Comparison of ENCODE assay signal across 15 mouse cellular contexts in the genomic region with DNA sequence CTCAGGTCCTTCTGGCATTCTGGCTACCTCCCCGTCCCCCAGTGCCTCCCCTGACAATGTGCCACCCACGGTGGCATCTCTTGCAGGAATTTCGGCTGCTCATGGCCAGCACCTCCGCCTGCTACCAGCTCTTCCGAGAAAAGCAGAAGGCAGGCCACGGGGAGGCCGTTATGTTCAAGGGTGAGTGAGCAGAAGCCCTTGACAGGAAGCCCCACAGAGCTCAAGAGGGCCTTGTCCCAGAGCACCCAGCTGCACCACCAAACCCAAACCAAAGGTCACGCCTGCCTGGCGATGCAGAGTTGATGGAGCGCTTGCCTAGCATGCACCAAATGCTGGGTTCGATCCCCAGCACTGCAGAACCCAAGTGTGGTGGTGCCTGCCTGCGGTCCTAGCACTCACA. TPM values are rescaled to one million over a fixed set of nuclear protein-coding genes. Genes with fewer than 3 reads are reported as not detected.
A peak's percentile ranks its signal among the peaks of the same experiment; 100 is the strongest.
DNase-seq lines count a peak whose midpoint lies in the region; ATAC-seq and TF ChIP-seq lines count a peak whose summit lies in the region.
"Had no signal": no experiment of that assay in that cellular context is flagged by ENCODE, and none has a peak within 500 bp of the region (broad histone marks: within the 10 kb centered on the region; RNA-seq: fewer than 3 reads in every experiment).

No protein-coding gene starts in this region.

- TF ChIP-seq CTCF in forebrain, postnatal 0 days (IDR thresholded peaks at IDR 0.05; ENCODE audit: low read depth): no peak

- peak; percentile 50 for DNase-seq in CD4-positive, CD25-positive, alpha-beta regulatory T cell, adult 2 months (ENCODE audit: low read depth, low spot score)
- peak; percentile 54 for DNase-seq in 3134 (ENCODE audit: extremely low read depth, insufficient read length, low spot score)
- peak; percentile 85 for DNase-seq in spleen, postnatal 36 days (ENCODE audit: low spot score in 2 of 2)
- DNase-seq in layer of hippocampus, postnatal 10 days (ENCODE audit: low spot score in 2 of 2): no peak
- no peak for DNase-seq in forebrain, postnatal 0 days
- DNase-seq: cerebellum, postnatal 14 days; kidney, adult 9 months; left cerebral cortex, postnatal 4 days; lung, adult 2 months had no signal

- no peaks in the 10 kb centered on the region for H3K79me2 ChIP-seq in macrophage (ENCODE audit: inconsistent target)

- H3K9me3 ChIP-seq in forebrain, postnatal 0 days (ENCODE audit: low read length): no peaks in the 10 kb centered on the region

- H3K9ac ChIP-seq in forebrain, postnatal 0 days: no peak overlapping the region
- H3K9ac ChIP-seq: heart, embryonic 13.5 days; hindbrain, embryonic 14.5 days had no signal

- no peaks in the 10 kb centered on the region for H3K36me3 ChIP-seq in macrophage (ENCODE audit: inconsistent target)
- H3K36me3 ChIP-seq in forebrain, postnatal 0 days (ENCODE audit: insufficient read depth): no peaks in the 10 kb centered on the region
- H3K36me3 ChIP-seq: heart, embryonic 13.5 days had no signal

- H3K4me1 ChIP-seq in forebrain, postnatal 0 days (ENCODE audit: insufficient read depth): no peaks in the 10 kb centered on the region

- H3K4me2 ChIP-seq in forebrain, postnatal 0 days (ENCODE audit: low read depth): no peak overlapping the region
- H3K4me2 ChIP-seq: heart, embryonic 13.5 days; hindbrain, embryonic 14.5 days had no signal

- H3K4me3 ChIP-seq in macrophage (ENCODE audit: inconsistent target): no peak overlapping the region
- no peak overlapping the region for H3K4me3 ChIP-seq in forebrain, postnatal 0 days (ENCODE audit: low read depth, low read length)
- H3K4me3 ChIP-seq: heart, embryonic 13.5 days had no signal

- no peaks in the 10 kb centered on the region for H3K27me3 ChIP-seq in forebrain, postnatal 0 days (ENCODE audit: insufficient read depth, low read length)
- H3K27me3 ChIP-seq: heart, embryonic 13.5 days had no signal

- ATAC-seq in CD4-positive, CD25-positive, alpha-beta regulatory T cell, adult 4 months: no peak
- no peak for ATAC-seq in activated CD4-positive, CD25-positive, alpha-beta regulatory T cell, adult 4 months
- no peak for ATAC-seq in forebrain, postnatal 0 days
- ATAC-seq: forebrain, embryonic 14.5 days had no signal

- peak overlapping the region; percentile 89 for H3K27ac ChIP-seq in macrophage
- no peak overlapping the region for H3K27ac ChIP-seq in forebrain, postnatal 0 days (ENCODE audit: low read depth, low read length)
- H3K27ac ChIP-seq: heart, embryonic 13.5 days; hindbrain, embryonic 14.5 days had no signal

- WGBS in macrophage (ENCODE audit: missing documents): 50% methylated on average over 12 of the region's 12 CpGs
- 88% methylated on average over 12 of the region's 12 CpGs for WGBS in forebrain, postnatal 0 days

RNA-seq across cellular contexts. Expression of gene Sdhb, which starts 16.6 kb away (rescaled TPM):
- polyA plus RNA-seq in CD4-positive, CD25-positive, alpha-beta regulatory T cell, adult 4 months (2017; shearing (Covaris generic)): 100 to 1,000 TPM; 250 to 293 TPM
- total RNA-seq in macrophage (2018; cell fraction: chromatin; rRNA removed): 100 to 1,000 TPM in 4 of 26 experiments, 10 to 100 TPM in 22; 15.8 to 124 (median 61.4) TPM
- total RNA-seq in macrophage (2018; cell fraction: cytosol; rRNA removed): 100 to 1,000 TPM; 119 to 291 (median 183) TPM
- 100 to 1,000 TPM in 4 of 26 experiments, 10 to 100 TPM in 22; 28.6 to 130 (median 74.8) TPM for total RNA-seq in macrophage (2018; cell fraction: nucleus; rRNA removed)
- polyA plus RNA-seq in macrophage (2018): 115 to 183 TPM (median 157 TPM) in 3 replicates
- polyA plus RNA-seq in activated CD4-positive, CD25-positive, alpha-beta regulatory T cell, adult 4 months (2017; shearing (Covaris generic)): 100 to 1,000 TPM; 318 to 321 TPM
- 100 to 1,000 TPM; 202 to 204 TPM for total RNA-seq in layer of hippocampus, postnatal 10 days (2021)
- 254 and 308 TPM in 2 replicates for total RNA-seq in forebrain, postnatal 0 days (2014; rRNA removed)
- polyA plus RNA-seq in forebrain, postnatal 0 days (2015; fragmentation: Nextera tagmentation; extraction: Ambion mirVana): 564 and 623 TPM in 2 replicates

RNA-seq across cellular contexts. Expression of gene Padi2, which starts 38.2 kb away (rescaled TPM):
- 10 to 100 TPM; 11.4 to 13.8 TPM for polyA plus RNA-seq in CD4-positive, CD25-positive, alpha-beta regulatory T cell, adult 4 months (2017; shearing (Covaris generic))
- total RNA-seq in macrophage (2018; cell fraction: chromatin; rRNA removed): 1 to 10 TPM in 12 of 26 experiments, under 1 TPM in 11, not detected in 3; 0.20 to 5.4 (median 1.2) TPM
- 1 to 10 TPM in 24 of 26 experiments, under 1 TPM in 2; 0.76 to 8.7 (median 3.5) TPM for total RNA-seq in macrophage (2018; cell fraction: cytosol; rRNA removed)
- total RNA-seq in macrophage (2018; cell fraction: nucleus; rRNA removed): 1 to 10 TPM in 19 of 26 experiments, under 1 TPM in 7; 0.47 to 6.7 (median 1.9) TPM
- polyA plus RNA-seq in macrophage (2018): 5.2 to 6.9 TPM (median 5.6 TPM) in 3 replicates
- 1 to 10 TPM; 9.5 to 9.7 TPM for polyA plus RNA-seq in activated CD4-positive, CD25-positive, alpha-beta regulatory T cell, adult 4 months (2017; shearing (Covaris generic))
- total RNA-seq in layer of hippocampus, postnatal 10 days (2021): 1 to 10 TPM; 8.0 to 9.6 TPM
- 1.1 and 1.8 TPM in 2 replicates for total RNA-seq in forebrain, postnatal 0 days (2014; rRNA removed)
- 1.2 and 1.3 TPM in 2 replicates for polyA plus RNA-seq in forebrain, postnatal 0 days (2015; fragmentation: Nextera tagmentation; extraction: Ambion mirVana)

RNA-seq across cellular contexts. Expression of gene Atp13a2, which starts 42.3 kb away (rescaled TPM):
- polyA plus RNA-seq in CD4-positive, CD25-positive, alpha-beta regulatory T cell, adult 4 months (2017; shearing (Covaris generic)): 1 to 10 TPM; 4.0 to 5.9 TPM
- total RNA-seq in macrophage (2018; cell fraction: chromatin; rRNA removed): 1,000 to 10,000 TPM in 2 of 26 experiments, 100 to 1,000 TPM in 22, 10 to 100 TPM in 2; 80.1 to 1,178 (median 596) TPM
- total RNA-seq in macrophage (2018; cell fraction: cytosol; rRNA removed): 100 to 1,000 TPM; 198 to 483 (median 309) TPM
- 100 to 1,000 TPM in 25 of 26 experiments, 10 to 100 TPM in 1; 81.9 to 812 (median 459) TPM for total RNA-seq in macrophage (2018; cell fraction: nucleus; rRNA removed)
- polyA plus RNA-seq in macrophage (2018): 156 to 334 TPM (median 219 TPM) in 3 replicates
- polyA plus RNA-seq in activated CD4-positive, CD25-positive, alpha-beta regulatory T cell, adult 4 months (2017; shearing (Covaris generic)): 1 to 10 TPM; 5.6 to 7.5 TPM
- 100 to 1,000 TPM; 233 to 238 TPM for total RNA-seq in layer of hippocampus, postnatal 10 days (2021)
- 205 and 251 TPM in 2 replicates for total RNA-seq in forebrain, postnatal 0 days (2014; rRNA removed)
- polyA plus RNA-seq in forebrain, postnatal 0 days (2015; fragmentation: Nextera tagmentation; extraction: Ambion mirVana): 119 and 141 TPM in 2 replicates

Comparison
In these comparisons a context has a peak if more than half of its experiments do, and no peak if none do; other contexts are left out.
1. DNase-seq: peak in CD4-positive, CD25-positive, alpha-beta regulatory T cell, adult 2 months (single experiment), 3134 (single experiment) and spleen, postnatal 36 days (2 of 2); none in layer of hippocampus, postnatal 10 days (0 of 2) and forebrain, postnatal 0 days (single experiment).
2. RNA of gene Atp13a2, which starts 42.3 kb away (polyA plus RNA-seq): 156 to 334 TPM in macrophage and 119 to 141 TPM in forebrain, postnatal 0 days; 5.6 to 7.5 TPM in activated CD4-positive, CD25-positive, alpha-beta regulatory T cell, adult 4 months and 4.0 to 5.9 TPM in CD4-positive, CD25-positive, alpha-beta regulatory T cell, adult 4 months; every median in the first group is over 10 times any median in the second.